Mouse (Mus musculus) neural tube, embryonic 14.5 days (tissue): Measurements from ENCODE around the gene Jsrp1. TPM values are rescaled to one million over a fixed set of nuclear protein-coding genes. Genes with fewer than 3 reads are reported as not detected.
A peak's percentile ranks its signal among the peaks of the same experiment; 100 is the strongest.

Experiments
- ATAC-seq: fragments of 200-750 bp; cut with Nextera tagmentation; 2 replicates; pipeline ENCODE4 v1.8.0; 2017; ENCODE audit warnings: low read depth, mild to moderate bottlenecking, moderate TSS enrichment, moderate library complexity
- H3K27ac ChIP-seq: fragments of 300-500 bp; sonication (generic); 2 replicates; pipeline ENCODE4 v1.5.1; 2014; ENCODE audit warnings: low read depth, mild to moderate bottlenecking, control low read depth, low read length, moderate library complexity, mixed read lengths
- H3K27me3 ChIP-seq: fragments of 300-500 bp; sonication (generic); 2 replicates; pipeline ENCODE4 v1.6.1; 2014; ENCODE audit warnings: low read length; ENCODE audit not compliant: control insufficient read depth, insufficient read depth
- H3K36me3 ChIP-seq: fragments of 300-500 bp; sonication (generic); 2 replicates; pipeline ENCODE4 v1.6.1; 2014; ENCODE audit warnings: low read length, mixed read lengths; ENCODE audit not compliant: control insufficient read depth, insufficient read depth
- H3K4me1 ChIP-seq: fragments of 300-500 bp; sonication (generic); 2 replicates; pipeline ENCODE4 v1.6.1; 2014; ENCODE audit warnings: low read length; ENCODE audit not compliant: control insufficient read depth, insufficient read depth
- H3K4me2 ChIP-seq: fragments of 300-500 bp; sonication (generic); 2 replicates; pipeline ENCODE4 v1.6.1; 2014; ENCODE audit warnings: mild to moderate bottlenecking, low read depth, low read length, control low read depth
- H3K4me3 ChIP-seq: fragments of 300-500 bp; sonication (generic); 2 replicates; pipeline ENCODE4 v1.5.1; 2014; ENCODE audit warnings: low read depth, low read length, control low read depth, mixed read lengths
- H3K9ac ChIP-seq: fragments of 300-500 bp; sonication (generic); replicated peaks from 2 replicates; pipeline ENCODE4 v1.6.1; 2014; ENCODE audit warnings: low read depth, mild to moderate bottlenecking, control low read depth, low read length, mixed read lengths
- H3K9me3 ChIP-seq: fragments of 300-500 bp; sonication (generic); 2 replicates; pipeline ENCODE4 v1.6.1; 2016; ENCODE audit warnings: low read length; ENCODE audit not compliant: control insufficient read depth
- WGBS: fragments of 180-500 bp; shearing (Covaris S2); extraction: QIAGEN DNeasy Blood & Tissue Kit; methylation state at CpG from one replicate; pipeline ENCODE4 v1.1.7; 2014; 5-methylcytosine and 5-hydroxymethylcytosine counted together
- polyA plus RNA-seq: library from polyadenylated mRNA; unstranded; fragments of >200 nt; fragmentation: Nextera tagmentation; extraction: Ambion mirVana; gene quantifications from 2 replicates; pipeline ENCODE4 v1.2.1, GENCODE M21; 2014

The Jsrp1 gene
- polyA plus RNA-seq = 0.74 and 0.86 TPM in 2 replicates

GRCm38 (mm10) chr10:80813366-80813765 is at the start of gene Jsrp1:
Jsrp1 (minus strand) TSS chr10:80813498.
- WGBS = 82% methylated on average over 4 of the region's 4 CpGs
- H3K4me1 ChIP-seq = peaks cover 7% of the 10 kb centered on the region; the same call in 1 of the 2 replicates
- H3K36me3 ChIP-seq = no peaks in the 10 kb centered on the region
- no peak within 1 kb of the TSS for H3K9ac ChIP-seq
- H3K9me3 ChIP-seq = no peaks in the 10 kb centered on the region
- H3K27me3 ChIP-seq = peaks cover 8% of the 10 kb centered on the region
- no peak within 1 kb of the TSS for H3K27ac ChIP-seq
- no peak for ATAC-seq
- no peak within 1 kb of the TSS for H3K4me3 ChIP-seq
- no peak within 1 kb of the TSS for H3K4me2 ChIP-seq

- Histone ChIP-seq H3K4me1 (peaks cover 3% of the 10 kb centered on the region; the same call in 1 of the 2 replicates), H3K9me3 (no peaks in the 10 kb centered on the region), H3K9ac (no peak overlapping the region), H3K4me2 (no peak overlapping the region), H3K27me3 (no peaks in the 10 kb centered on the region), H3K36me3 (0 out of 2 replicates have a peak, but pooled peaks cover 9% of the 10 kb centered on the region), H3K27ac (no peak overlapping the region), H3K4me3 (no peak overlapping the region)
- ATAC-seq = no peak
- WGBS = 98% methylated on average over 5 of the region's 5 CpGs
Measured at GRCm38 (mm10) chr10:80862305-80862704, 49.0 kb upstream of the Jsrp1 start.

GRCm38 (mm10) chr10:80858350-80858935 is 45.1 kb upstream of the Jsrp1 start:
- Histone ChIP-seq H3K4me3 (no peak overlapping the region), H3K36me3 (peaks cover 9% of the 10 kb centered on the region; the same call in 1 of the 2 replicates), H3K27ac (no peak overlapping the region), H3K4me2 (no peak overlapping the region), H3K9ac (no peak overlapping the region), H3K9me3 (no peaks in the 10 kb centered on the region), H3K27me3 (peaks cover 2% of the 10 kb centered on the region; the same call in 1 of the 2 replicates), H3K4me1 (peaks cover 22% of the 10 kb centered on the region)
- WGBS = 87% methylated on average over 7 of the region's 7 CpGs
- no peak for ATAC-seq

GRCm38 (mm10) chr10:80857848-80858247 is 44.5 kb upstream of the Jsrp1 start:
- 60% methylated on average over 3 of the region's 3 CpGs for WGBS
- Histone ChIP-seq H3K36me3 (peaks cover 11% of the 10 kb centered on the region), H3K4me1 (peaks cover 22% of the 10 kb centered on the region), H3K4me2 (no peak overlapping the region), H3K4me3 (no peak overlapping the region), H3K9me3 (no peaks in the 10 kb centered on the region), H3K9ac (no peak overlapping the region), H3K27ac (peak overlapping the region; percentile 28; the same call in 1 of the 2 replicates), H3K27me3 (peaks cover 2% of the 10 kb centered on the region; the same call in 1 of the 2 replicates)
- ATAC-seq = no peak

- Histone ChIP-seq H3K27me3 (peaks cover 2% of the 10 kb centered on the region; the same call in 1 of the 2 replicates), H3K4me1 (peaks cover 22% of the 10 kb centered on the region), H3K9me3 (no peaks in the 10 kb centered on the region), H3K4me3 (no peak overlapping the region), H3K9ac (no peak overlapping the region), H3K4me2 (no peak overlapping the region; the same call in 1 of the 2 replicates), H3K27ac (peak overlapping the region; percentile 28; the same call in 1 of the 2 replicates), H3K36me3 (peaks cover 9% of the 10 kb centered on the region)
- ATAC-seq = peak; percentile 25; the same call in 1 of the 2 replicates
- WGBS = 30% methylated on average over 8 of the region's 8 CpGs
Measured at GRCm38 (mm10) chr10:80857386-80857785, 44.1 kb upstream of the Jsrp1 start.

- no peaks in the 10 kb centered on the region for H3K9me3 ChIP-seq
- WGBS = 79% methylated on average over 5 of the region's 5 CpGs
- no peak overlapping the region for H3K4me3 ChIP-seq
- no peak for ATAC-seq
- H3K4me2 ChIP-seq = no peak overlapping the region; the same call in 1 of the 2 replicates
- peaks cover 2% of the 10 kb centered on the region; the same call in 1 of the 2 replicates for H3K27me3 ChIP-seq
- H3K36me3 ChIP-seq = peaks cover 7% of the 10 kb centered on the region
- H3K27ac ChIP-seq = no peak overlapping the region
- no peak overlapping the region for H3K9ac ChIP-seq
- H3K4me1 ChIP-seq = peaks cover 22% of the 10 kb centered on the region
Measured at GRCm38 (mm10) chr10:80856908-80857307, 43.6 kb upstream of the Jsrp1 start.

GRCm38 (mm10) chr10:80856267-80856666 is 43.0 kb upstream of the Jsrp1 start:
- 61% methylated on average over 3 of the region's 3 CpGs for WGBS
- no peak for ATAC-seq
- Histone ChIP-seq H3K27me3 (peaks cover 2% of the 10 kb centered on the region; the same call in 1 of the 2 replicates), H3K27ac (no peak overlapping the region), H3K4me2 (peak overlapping the region; percentile 99), H3K9me3 (no peaks in the 10 kb centered on the region), H3K36me3 (peaks cover 14% of the 10 kb centered on the region), H3K4me1 (peaks cover 22% of the 10 kb centered on the region), H3K4me3 (peak overlapping the region; percentile 99), H3K9ac (0 out of 2 replicates have a peak overlapping the region, but pooled peaks have one; percentile 82)

- H3K27ac ChIP-seq = no peak overlapping the region
- 29% methylated on average over 11 of the region's 11 CpGs for WGBS
Measured at GRCm38 (mm10) chr10:80855749-80856073, 42.4 kb upstream of the Jsrp1 start.

More at GRCm38 (mm10) chr10:80855749-80856073, 42.4 kb upstream of the Jsrp1 start:
- Histone ChIP-seq H3K4me2 (peak overlapping the region; percentile 99), H3K36me3 (peaks cover 15% of the 10 kb centered on the region), H3K4me3 (peak overlapping the region; percentile 99), H3K9me3 (no peaks in the 10 kb centered on the region), H3K4me1 (peaks cover 22% of the 10 kb centered on the region), H3K27me3 (peaks cover 2% of the 10 kb centered on the region; the same call in 1 of the 2 replicates), H3K9ac (peak overlapping the region; percentile 82)
- ATAC-seq = 0 out of 2 replicates have a peak, but pooled peaks have one; percentile 10
